Mouse (Mus musculus) lung, adult 2 months (tissue): Measurements from ENCODE around the gene Mrpl22.

Source experiments
- CTCF ChIP-seq: fragments of 200-500 bp; IDR thresholded peaks from 2 replicates; pipeline ENCODE4 v1.5.1; 2011; ENCODE audit warnings: mild to moderate bottlenecking, low read length, control low read depth; ENCODE audit not compliant: insufficient read depth
- POLR2A ChIP-seq: fragments of 200-500 bp; IDR thresholded peaks from 2 replicates; pipeline ENCODE4 v1.6.1; 2011; ENCODE audit warnings: low read depth, mild to moderate bottlenecking, control low read depth, low read length, borderline replicate concordance; ENCODE audit errors: extremely low read depth

DNA sequence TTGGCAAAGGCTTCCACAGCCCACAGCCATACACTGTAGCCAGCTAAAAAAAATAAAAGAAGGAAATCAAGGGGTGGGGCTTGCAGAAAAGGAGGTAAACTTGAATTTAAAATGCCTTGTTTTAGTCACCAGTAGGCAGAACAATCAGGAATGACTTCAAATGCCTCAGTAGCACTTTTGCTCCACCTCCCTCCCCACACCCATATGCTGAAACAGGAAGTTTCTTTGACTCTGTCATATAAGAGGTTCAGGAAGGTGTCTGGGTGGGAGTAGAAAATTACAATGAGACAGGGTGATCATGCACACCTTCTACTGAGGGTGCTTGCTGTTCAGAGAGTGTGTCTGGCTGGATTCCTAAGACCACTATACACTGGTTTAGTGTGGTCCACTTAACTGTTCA is 36.6 kb upstream of the Mrpl22 start:
- TF ChIP-seq POLR2A, result no peak
- TF ChIP-seq CTCF, result no peak
